Mouse (Mus musculus) erythroblast, embryonic 14.5 days (primary cell): ENCODE data around the gene Peli2. TPM values are rescaled to one million over a fixed set of nuclear protein-coding genes. Genes with fewer than 3 reads are reported as not detected.

ENCODE experiments used
- H3K27me3 ChIP-seq: 2 replicates; pipeline ENCODE4 v1.6.1; 2012; ENCODE audit warnings: inconsistent platforms; ENCODE audit not compliant: control insufficient read depth
- H3K36me3 ChIP-seq: 2 replicates; pipeline ENCODE4 v1.6.1; 2012; ENCODE audit warnings: mild to moderate bottlenecking, inconsistent platforms; ENCODE audit not compliant: control insufficient read depth
- H3K4me1 ChIP-seq: 2 replicates; pipeline ENCODE4 v1.6.1; 2012; ENCODE audit warnings: inconsistent platforms; ENCODE audit not compliant: control insufficient read depth
- H3K4me3 ChIP-seq: replicated peaks from 2 replicates; pipeline ENCODE3; 2012; ENCODE audit warnings: moderate library complexity, mild to moderate bottlenecking, inconsistent platforms
- H3K9me3 ChIP-seq: 2 replicates; pipeline ENCODE4 v1.6.1; 2012; ENCODE audit warnings: low read length, inconsistent platforms, mixed read lengths; ENCODE audit not compliant: control insufficient read depth
- GATA1 ChIP-seq: IDR thresholded peaks from 2 replicates; pipeline ENCODE4 v1.6.1; 2012; ENCODE audit warnings: low read length, inconsistent platforms, mixed read lengths
- TAL1 ChIP-seq: IDR thresholded peaks from 3 replicates; pipeline ENCODE4 v1.6.1; 2012; ENCODE audit warnings: low read length, inconsistent platforms, mixed read lengths
- polyA plus RNA-seq: library from polyadenylated mRNA; stranded (reverse); fragments of >175 nt; gene quantifications from 2 replicates; pipeline ENCODE4 v1.2.3, GENCODE M21; 2012

Gene Peli2
- polyA plus RNA-seq, 1 experiment = not detected

GRCm38 (mm10) chr14:48157085-48157484, 36.5 kb downstream of the Peli2 start:
- TF ChIP-seq TAL1 (no peak), GATA1 (no peak)
- Histone ChIP-seq H3K4me3 (no peak overlapping the region), H3K36me3 (no peaks in the 10 kb centered on the region), H3K4me1 (no peaks in the 10 kb centered on the region), H3K27me3 (no peaks in the 10 kb centered on the region), H3K9me3 (peaks cover 7% of the 10 kb centered on the region)

- H3K4me3 ChIP-seq = no peak overlapping the region
- no peaks in the 10 kb centered on the region for H3K4me1 ChIP-seq
- no peaks in the 10 kb centered on the region for H3K27me3 ChIP-seq
- H3K36me3 ChIP-seq = no peaks in the 10 kb centered on the region
- peaks cover 7% of the 10 kb centered on the region for H3K9me3 ChIP-seq
- TF ChIP-seq TAL1 (no peak), GATA1 (no peak)
These were observed 37.2 kb downstream of the Peli2 start for GRCm38 (mm10) chr14:48157835-48158234.

- Histone ChIP-seq H3K27me3 (no peaks in the 10 kb centered on the region), H3K4me1 (no peaks in the 10 kb centered on the region), H3K4me3 (no peak overlapping the region), H3K9me3 (peaks cover 7% of the 10 kb centered on the region), H3K36me3 (no peaks in the 10 kb centered on the region)
- TF ChIP-seq TAL1 (no peak), GATA1 (no peak)
These were observed 38.8 kb downstream of the Peli2 start for GRCm38 (mm10) chr14:48159401-48159800.

DNA sequence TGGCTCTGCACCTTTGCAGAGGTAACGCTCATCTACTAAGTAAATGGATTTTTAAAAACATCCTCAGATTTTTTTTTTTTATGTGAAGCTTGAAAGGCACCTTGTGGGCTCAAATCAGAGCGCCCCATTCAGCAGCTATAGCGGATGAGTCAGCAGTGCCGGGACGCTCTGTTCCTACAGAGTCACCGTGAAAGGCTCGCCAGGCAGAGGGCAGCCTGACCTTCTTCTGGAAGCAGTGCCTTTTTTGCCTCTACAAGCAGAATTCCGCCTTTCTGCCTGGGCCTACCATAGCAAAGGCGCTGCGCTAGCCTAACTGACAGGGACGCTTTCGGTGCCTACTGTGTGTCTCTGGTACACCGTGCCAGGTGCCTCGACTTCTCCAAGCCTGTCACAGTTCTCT, 41.8 kb downstream of the Peli2 start:
- Histone ChIP-seq H3K9me3 (peaks cover 7% of the 10 kb centered on the region), H3K4me1 (no peaks in the 10 kb centered on the region), H3K36me3 (no peaks in the 10 kb centered on the region), H3K4me3 (no peak overlapping the region), H3K27me3 (no peaks in the 10 kb centered on the region)
- no peak for TF ChIP-seq TAL1
- TF ChIP-seq GATA1 = no peak

DNA sequence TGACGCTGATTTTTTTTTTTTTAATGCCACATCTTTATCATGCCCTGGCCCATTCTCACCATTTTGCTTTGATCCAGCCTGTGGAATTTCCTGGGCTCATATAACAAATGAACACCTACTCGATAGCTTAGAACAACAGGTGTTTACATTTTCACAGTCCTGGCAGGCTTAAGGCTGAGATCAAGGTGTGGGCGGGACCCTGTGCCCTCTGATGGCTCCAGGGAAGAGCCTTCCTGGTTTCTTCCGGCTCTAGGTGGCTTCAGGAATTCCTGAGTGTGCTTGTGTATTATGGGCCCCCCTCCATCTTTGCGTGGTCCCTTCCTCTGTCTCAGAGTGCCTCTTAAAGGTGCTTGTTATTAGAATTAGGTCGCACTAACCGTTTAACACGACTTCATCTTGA, 44.3 kb downstream of the Peli2 start:
- TF ChIP-seq TAL1 (no peak), GATA1 (no peak)
- Histone ChIP-seq H3K9me3 (peaks cover 7% of the 10 kb centered on the region), H3K4me1 (no peaks in the 10 kb centered on the region), H3K27me3 (no peaks in the 10 kb centered on the region), H3K36me3 (no peaks in the 10 kb centered on the region), H3K4me3 (no peak overlapping the region)

DNA sequence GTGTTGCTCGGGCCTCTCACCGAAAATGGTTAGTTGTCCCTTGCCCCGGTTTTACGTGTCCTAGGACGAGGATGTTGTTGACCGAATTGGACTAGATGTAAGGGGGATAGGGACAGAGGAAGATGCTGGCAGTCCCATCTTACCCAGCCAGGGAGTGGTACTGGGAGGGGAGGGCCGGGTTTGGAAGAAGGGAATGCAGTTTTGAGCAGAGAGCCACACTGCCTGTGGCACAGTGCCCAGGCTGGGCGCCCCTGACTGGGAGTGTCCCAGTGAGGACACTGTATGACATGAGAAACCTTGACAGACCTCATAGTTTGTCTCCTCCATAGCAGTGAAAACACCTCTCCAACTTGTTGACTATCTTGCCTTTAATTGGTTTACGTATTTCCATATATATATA, 45.8 kb downstream of the Peli2 start:
- Histone ChIP-seq H3K4me3 (no peak overlapping the region), H3K4me1 (no peaks in the 10 kb centered on the region), H3K9me3 (no peaks in the 10 kb centered on the region), H3K27me3 (no peaks in the 10 kb centered on the region), H3K36me3 (no peaks in the 10 kb centered on the region)
- TF ChIP-seq GATA1 = no peak
- no peak for TF ChIP-seq TAL1

DNA sequence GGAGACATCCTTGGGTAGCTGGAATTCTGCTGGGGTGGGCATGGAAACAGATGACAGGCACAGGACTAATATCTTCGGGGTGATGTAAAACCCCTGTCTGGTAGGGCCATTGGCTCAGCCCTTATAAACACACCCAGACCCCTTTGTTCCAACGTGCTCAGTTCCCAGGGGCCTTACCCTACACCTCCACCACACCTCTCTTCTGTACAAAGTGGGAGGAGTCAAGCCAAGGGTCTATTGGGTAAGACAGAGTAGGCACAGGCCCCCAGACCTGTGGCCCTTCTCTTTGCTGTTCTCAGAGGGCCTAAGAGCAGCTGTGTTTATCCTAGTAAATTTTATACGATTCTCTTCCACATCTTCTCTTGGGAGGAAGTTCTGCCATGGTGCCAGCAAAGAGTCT, 46.4 kb downstream of the Peli2 start:
- TF ChIP-seq TAL1 (no peak), GATA1 (no peak)
- H3K9me3 ChIP-seq = no peaks in the 10 kb centered on the region
- H3K36me3 ChIP-seq = no peaks in the 10 kb centered on the region
- H3K4me3 ChIP-seq = no peak overlapping the region
- no peaks in the 10 kb centered on the region for H3K4me1 ChIP-seq
- no peaks in the 10 kb centered on the region for H3K27me3 ChIP-seq

- no peak overlapping the region for H3K4me3 ChIP-seq
- H3K36me3 ChIP-seq = no peaks in the 10 kb centered on the region
- no peaks in the 10 kb centered on the region for H3K9me3 ChIP-seq
- H3K4me1 ChIP-seq = no peaks in the 10 kb centered on the region
- TF ChIP-seq TAL1 = no peak
- no peak for TF ChIP-seq GATA1
- no peaks in the 10 kb centered on the region for H3K27me3 ChIP-seq
These were observed 47.5 kb downstream of the Peli2 start for GRCm38 (mm10) chr14:48168116-48168515.

DNA sequence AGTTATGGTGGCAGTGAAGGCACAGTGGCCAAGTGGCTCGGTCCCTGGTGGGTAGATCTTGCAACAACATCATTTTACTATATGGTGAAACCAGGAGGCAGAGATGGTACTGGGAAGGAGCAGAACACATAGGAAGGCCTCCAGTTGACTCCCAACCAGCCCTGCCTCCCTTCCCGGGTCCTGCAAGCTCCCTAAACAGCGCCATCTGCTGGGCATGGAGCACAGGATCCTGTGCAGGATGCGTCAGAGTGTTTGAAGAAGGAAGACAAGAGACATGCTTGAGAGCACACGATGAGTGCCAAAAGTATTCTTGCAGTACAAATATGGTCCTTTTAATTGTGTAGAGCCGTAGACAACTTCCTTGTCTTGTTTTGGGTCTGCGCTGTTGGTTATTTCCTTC, 49.3 kb downstream of the Peli2 start:
- H3K9me3 ChIP-seq = no peaks in the 10 kb centered on the region
- no peak for TF ChIP-seq GATA1
- TF ChIP-seq TAL1 = no peak
- no peaks in the 10 kb centered on the region for H3K4me1 ChIP-seq
- no peaks in the 10 kb centered on the region for H3K36me3 ChIP-seq
- no peak overlapping the region for H3K4me3 ChIP-seq
- no peaks in the 10 kb centered on the region for H3K27me3 ChIP-seq

DNA sequence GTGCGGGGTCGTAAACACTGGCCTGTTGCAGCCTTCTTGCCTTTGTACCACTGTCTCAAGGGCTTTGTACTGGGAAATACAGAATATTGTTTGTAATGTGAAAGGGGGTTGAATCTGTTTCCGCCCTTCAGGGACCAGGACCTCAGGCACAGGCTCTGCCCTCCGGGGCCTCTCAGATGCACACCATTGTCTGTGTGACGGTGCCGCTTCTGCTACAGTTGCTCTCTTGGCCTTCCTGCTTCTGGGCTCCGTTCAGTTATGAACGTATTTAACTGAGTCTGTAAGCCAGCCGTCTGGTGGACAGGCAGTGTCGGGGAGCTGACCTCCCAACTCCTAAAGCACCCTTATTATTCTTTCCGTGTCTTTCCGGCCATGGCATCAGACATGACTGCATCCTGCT, 50.6 kb downstream of the Peli2 start:
- Histone ChIP-seq H3K36me3 (no peaks in the 10 kb centered on the region), H3K4me3 (no peak overlapping the region), H3K9me3 (no peaks in the 10 kb centered on the region), H3K4me1 (no peaks in the 10 kb centered on the region), H3K27me3 (no peaks in the 10 kb centered on the region)
- no peak for TF ChIP-seq GATA1
- no peak for TF ChIP-seq TAL1
